Mouse (Mus musculus) heart, adult 2 months (tissue): Measurements from ENCODE around the gene Mrtfa.

Experiments
- CTCF ChIP-seq: fragments of 200-600 bp; IDR thresholded peaks from 2 replicates; pipeline ENCODE4 v1.8.1; 2022; ENCODE audit warnings: antibody characterized with exemption, mild to moderate bottlenecking, moderate library complexity
- EP300 ChIP-seq: fragments of 200-500 bp; IDR thresholded peaks from 2 replicates; pipeline ENCODE4 v1.6.1; 2011; ENCODE audit warnings: low read depth, low read length, control low read depth; ENCODE audit not compliant: insufficient read depth
- POLR2A ChIP-seq: fragments of 200-500 bp; IDR thresholded peaks from 2 replicates; pipeline ENCODE4 v1.6.1; 2011; ENCODE audit warnings: mild to moderate bottlenecking, low read depth, low read length, control low read depth; ENCODE audit not compliant: insufficient read depth

DNA sequence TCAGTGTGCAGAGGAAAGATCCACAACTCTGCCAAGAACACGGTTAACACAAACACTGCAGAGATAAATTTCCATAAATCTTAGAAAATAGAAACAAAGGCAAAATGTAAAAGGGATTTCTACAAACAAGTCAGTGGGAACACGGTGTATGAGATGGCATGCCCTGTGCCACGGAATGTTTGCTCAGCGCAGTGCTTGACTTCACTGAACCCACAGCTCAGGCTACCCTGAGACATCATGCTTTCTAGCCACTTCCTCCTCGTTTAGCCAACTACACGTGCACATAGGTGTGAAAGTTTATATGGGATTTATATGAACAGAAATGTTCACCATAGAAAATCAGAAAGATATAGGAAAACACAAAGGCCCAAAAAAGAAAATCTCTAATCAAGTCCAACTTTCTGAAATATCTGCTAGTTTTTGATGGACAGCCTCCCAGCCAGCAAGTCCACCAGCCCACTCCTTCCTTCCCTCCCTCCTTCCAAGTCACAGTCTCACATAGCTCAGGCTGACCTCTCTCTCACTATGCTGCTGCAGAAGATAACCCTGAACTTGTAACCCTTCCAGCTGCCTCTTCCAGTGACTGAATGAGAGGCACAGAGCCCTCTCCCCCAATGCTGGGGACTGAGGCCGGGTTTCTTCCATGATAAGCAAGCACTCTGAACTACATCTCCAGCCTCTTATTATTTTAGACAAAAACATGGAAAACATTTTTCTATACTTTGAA is 94.1 kb downstream of the Mrtfa start:
- TF ChIP-seq CTCF (no peak), POLR2A (no peak), EP300 (no peak)
